Mouse (Mus musculus): ENCODE measurements around the gene Cyp1a1.

Gene Cyp1a1

GRCm38 (mm10) chr9:57706496-57706895, 18.8 kb downstream of the Cyp1a1 start:
- no peak for DNase-seq

- DNase-seq = peak; percentile 90 to 91
These were observed 20.5 kb downstream of the Cyp1a1 start, which contains the start of gene Edc3 for GRCm38 (mm10) chr9:57708068-57708719. TSS of gene Edc3 (plus strand) at chr9:57708540.

GRCm38 (mm10) chr9:57708720-57709274, 21.1 kb downstream of the Cyp1a1 start:
- peak; percentile 44 to 60 for DNase-seq

GRCm38 (mm10) chr9:57710214-57710613, 22.5 kb downstream of the Cyp1a1 start:
- DNase-seq = peak in 1 of 2 experiments; percentile 39

DNA sequence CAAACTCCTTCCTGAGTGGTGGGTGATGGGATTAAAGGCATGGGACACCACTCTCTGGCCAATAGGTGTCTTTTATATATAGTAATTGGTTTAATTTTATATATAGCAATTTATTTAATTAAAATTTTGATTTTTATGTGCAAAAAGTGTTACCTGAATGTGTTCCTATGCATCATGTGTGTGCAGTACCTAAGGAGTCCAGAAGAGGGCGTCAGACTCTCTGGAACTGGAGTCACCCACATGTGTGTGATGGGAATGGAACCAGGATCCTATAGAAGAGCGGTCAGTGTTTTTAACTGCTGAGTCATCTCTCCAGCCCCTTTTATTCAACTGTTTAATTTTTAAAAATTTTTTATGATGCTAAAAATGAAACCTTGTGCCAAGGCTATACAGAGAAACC, 24.5 kb downstream of the Cyp1a1 start:
- DNase-seq = no peak

DNA sequence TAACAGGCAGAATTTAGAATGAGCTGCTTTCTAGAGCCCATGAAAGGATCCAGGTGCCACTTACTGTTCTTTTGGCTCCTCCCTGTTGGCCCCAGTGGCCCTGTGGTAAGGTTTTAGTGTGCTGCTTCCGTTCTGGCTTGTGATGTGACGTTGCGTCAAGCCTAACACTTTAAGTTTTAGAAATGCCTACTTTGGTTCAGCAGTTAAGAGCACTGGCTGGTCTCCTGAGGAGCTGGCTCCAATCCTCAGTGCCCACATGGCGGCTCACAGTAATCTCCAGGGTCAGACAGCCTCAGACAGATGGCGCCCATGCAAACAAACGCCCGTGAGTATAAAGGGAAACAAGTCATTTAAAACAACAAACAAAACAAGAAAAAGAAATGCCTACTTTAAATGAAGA, 30.7 kb downstream of the Cyp1a1 start:
- no peak for DNase-seq

DNA sequence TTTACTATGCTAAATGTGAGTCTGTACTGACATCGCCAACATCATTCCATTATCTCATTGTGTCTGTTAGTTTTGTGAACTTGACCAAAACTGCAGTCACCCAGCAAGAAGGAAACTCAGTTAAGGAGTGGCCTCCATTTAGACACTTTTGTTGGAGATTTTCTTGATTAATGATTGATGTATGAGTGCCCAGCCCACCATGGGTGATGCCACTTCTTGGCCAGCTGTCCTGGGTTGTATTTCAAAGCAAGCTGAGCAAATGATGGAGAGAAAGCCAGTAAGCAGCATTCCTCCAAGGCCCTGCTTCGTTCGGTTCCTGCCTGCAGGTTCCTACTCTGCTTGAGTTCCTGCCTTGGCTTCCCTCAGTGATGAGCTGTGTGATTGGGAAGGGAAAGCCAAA, 33.0 kb downstream of the Cyp1a1 start:
- DNase-seq = no peak

GRCm38 (mm10) chr9:57722371-57722770, 34.6 kb downstream of the Cyp1a1 start:
- no peak for DNase-seq

DNA sequence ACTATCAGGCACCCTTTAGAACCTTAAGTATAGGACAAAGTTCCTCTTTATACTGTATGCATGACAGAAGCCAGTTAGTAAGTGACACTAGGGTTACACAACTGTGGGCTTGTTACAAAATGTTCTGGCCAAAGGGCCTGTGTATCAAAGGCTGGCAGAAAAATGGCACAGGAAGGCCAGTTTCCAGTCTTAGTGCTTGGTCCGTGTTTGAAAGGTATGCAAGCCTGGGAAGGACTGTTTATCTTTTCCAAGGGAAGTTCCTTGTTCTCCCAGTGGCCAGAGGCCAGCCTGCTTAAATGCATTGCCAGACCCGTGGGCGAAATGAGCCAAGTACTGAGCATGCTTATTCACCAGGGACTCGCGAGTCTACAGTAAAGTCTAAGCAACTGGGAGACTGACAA, 35.6 kb downstream of the Cyp1a1 start:
- DNase-seq = no peak

- DNase-seq = no peak
These were observed 36.1 kb downstream of the Cyp1a1 start for GRCm38 (mm10) chr9:57723796-57724195.

DNA sequence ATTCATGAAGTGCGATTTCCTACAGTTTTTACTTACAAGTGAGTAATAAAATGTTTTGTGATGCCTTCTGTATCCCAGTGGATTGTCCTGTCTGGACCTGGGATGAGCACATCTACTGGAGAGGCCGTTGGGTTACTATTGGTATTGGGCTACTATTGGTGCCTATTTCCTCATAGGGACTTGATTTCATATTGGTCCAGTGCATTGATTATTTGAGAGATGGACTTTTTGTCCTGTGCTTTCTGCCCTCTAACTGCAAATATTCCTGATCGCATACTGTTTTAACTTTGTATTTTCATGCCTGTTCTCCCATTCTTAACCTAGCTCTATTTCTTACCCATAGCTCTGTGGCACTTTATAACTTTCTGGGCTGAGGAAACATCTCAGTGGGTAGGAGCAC, 37.0 kb downstream of the Cyp1a1 start:
- no peak for DNase-seq

- DNase-seq = no peak
These were observed 40.6 kb downstream of the Cyp1a1 start for GRCm38 (mm10) chr9:57728312-57728711.

DNA sequence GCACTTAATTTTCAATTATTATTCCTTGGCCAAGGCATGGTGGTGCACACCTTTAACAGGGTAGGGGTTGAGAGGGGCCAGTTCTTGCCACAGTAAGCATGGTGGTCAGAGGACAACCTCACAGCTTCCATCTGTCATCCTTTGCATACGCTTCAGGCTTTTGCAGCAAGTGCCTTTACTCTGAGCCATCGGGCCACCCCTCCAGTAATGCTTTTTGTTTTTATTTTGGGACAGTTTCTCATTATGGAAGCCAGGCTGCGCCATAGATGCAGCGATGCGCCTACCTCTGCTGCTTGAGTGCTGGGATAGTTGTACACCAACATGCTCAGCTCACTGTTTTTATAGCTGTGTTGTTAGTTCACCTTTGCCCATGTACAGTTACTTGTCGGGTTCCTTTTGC, 45.9 kb downstream of the Cyp1a1 start:
- no peak for DNase-seq

DNA sequence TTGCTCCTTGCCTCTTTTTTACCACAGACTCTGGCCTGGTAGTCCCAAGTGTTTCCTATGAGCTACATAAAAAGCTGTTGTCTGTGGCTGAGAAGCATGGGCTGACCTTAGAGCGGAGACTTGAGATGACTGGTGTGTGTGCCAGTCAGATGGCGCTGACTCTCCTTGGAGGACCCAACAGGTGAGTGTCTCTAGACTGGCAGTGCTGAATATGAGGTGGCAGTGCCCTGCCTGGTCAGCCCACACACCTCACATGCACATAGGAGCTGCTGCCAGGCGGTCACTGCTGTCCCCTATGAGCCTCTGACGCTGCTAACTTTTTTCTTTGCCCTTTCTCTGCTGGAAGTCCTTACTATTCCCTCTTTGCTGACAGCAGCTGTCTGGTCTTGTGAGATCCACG, 52.1 kb downstream of the Cyp1a1 start:
- DNase-seq = no peak

DNA sequence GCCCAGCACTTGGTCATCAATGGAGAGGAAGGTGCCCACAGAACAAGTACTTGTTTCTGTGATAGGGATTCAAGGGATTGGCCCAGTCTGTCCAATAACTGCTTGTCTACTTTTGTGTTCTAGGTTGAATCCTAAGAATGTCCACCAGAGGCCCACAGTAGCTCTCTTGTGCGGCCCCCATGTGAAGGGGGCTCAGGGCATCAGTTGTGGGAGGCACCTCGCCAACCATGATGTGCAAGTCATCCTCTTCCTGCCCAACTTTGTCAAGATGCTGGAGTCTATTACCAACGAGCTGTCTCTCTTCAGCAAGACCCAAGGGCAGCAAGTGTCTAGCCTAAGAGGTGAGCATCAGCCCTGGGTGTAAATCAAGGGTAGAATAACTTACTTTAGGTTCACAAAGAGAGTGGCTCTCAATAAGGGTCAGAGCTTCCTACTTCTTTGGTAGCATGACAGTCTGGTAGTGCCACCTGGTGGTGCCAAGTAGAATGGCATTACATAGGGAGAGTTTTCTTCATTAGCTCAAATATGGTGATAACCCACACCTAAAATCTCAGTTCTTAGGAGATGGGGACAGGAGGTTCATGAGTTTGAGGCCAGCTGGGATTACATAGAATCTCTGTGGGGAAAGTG, 56.8 kb downstream of the Cyp1a1 start:
- DNase-seq = no peak

DNA sequence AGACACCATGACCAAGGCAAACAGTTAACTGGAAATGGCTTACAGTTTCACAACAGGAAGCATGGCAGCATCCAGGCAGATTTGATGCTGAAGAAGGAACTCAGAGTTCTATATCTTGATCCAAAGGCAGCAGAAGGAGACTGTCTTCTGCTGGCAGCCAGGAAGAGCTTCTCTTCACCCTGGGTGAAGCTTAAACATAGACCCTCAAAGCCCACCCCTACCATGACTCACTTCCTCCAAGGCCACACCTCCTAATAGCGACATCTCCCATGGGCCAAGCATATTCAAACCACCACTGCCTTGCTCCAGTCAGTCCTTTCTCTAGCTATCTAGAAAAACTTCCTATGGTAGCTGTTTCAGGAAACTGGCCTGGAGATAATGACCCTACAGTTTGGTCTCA, 59.3 kb downstream of the Cyp1a1 start:
- DNase-seq = no peak

DNA sequence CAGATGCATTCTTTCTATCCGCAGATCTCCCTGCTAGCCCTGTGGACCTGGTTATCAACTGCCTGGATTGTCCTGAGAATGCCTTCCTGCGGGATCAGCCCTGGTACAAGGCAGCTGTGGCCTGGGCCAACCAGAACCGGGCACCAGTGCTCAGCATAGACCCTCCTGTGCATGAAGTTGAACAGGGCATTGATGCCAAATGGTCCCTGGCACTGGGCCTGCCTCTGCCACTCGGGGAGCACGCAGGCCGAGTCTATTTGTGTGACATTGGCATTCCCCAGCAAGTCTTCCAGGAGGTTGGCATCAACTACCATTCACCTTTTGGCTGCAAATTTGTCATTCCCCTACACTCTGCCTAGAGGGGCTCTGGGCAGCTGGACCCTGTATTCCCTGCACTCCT, 60.4 kb downstream of the Cyp1a1 start:
- peak in 1 of 2 experiments; percentile 14 for DNase-seq

GRCm38 (mm10) chr9:57748831-57749230, 61.1 kb downstream of the Cyp1a1 start:
- DNase-seq = peak in 1 of 2 experiments; percentile 11

DNA sequence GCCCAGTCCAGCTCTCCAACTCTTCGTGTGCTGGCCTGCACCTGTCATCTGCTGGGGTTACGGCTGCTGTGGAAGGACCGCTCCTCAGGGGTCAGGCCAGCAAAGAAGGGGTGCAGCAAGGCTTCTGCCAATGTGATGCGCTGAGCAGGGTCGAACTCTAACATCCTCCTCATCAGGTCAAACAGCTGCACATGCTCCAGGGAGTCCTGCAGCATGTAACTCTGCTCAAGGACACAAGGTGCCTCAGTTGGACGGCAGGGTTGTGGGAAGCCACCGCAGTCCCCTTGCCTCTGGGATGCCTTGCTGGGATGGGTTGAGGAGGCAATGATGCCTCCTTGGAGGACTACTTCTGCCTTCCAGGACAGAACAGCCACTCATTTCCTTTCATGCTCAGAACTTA, 63.2 kb downstream of the Cyp1a1 start:
- DNase-seq = peak in 1 of 2 experiments; percentile 18
